Mouse (Mus musculus) embryonic facial prominence, embryonic 11.5 days (tissue): Measurements from ENCODE around the gene Fam198a. TPM values are rescaled to one million over a fixed set of nuclear protein-coding genes. Genes with fewer than 3 reads are reported as not detected.

Experiments
- ATAC-seq: fragments of 200-750 bp; cut with Nextera tagmentation; replicated peaks from 2 replicates; pipeline ENCODE4 v1.8.0; 2017; ENCODE audit warnings: low read depth; ENCODE audit not compliant: insufficient number of reproducible peaks, low FRiP score, low TSS enrichment
- DNase-seq: peaks from one replicate; pipeline ENCODE4 v3.0.0-alpha.2; 2015; ENCODE audit warnings: low spot score
- H3K27ac ChIP-seq: fragments of 300-500 bp; sonication (generic); replicated peaks from 2 replicates; pipeline ENCODE4 v1.5.1; 2014; ENCODE audit warnings: mild to moderate bottlenecking, low read depth, low read length, control low read depth
- H3K27me3 ChIP-seq: fragments of 300-500 bp; sonication (generic); 2 replicates; pipeline ENCODE4 v1.6.1; 2014; ENCODE audit warnings: mild to moderate bottlenecking, low read length, moderate library complexity, mixed read lengths; ENCODE audit not compliant: control insufficient read depth, insufficient read depth
- H3K36me3 ChIP-seq: fragments of 300-500 bp; sonication (generic); replicated peaks from 2 replicates; pipeline ENCODE4 v1.6.1; 2014; ENCODE audit warnings: low read depth, mild to moderate bottlenecking, low read length, moderate library complexity, mixed read lengths; ENCODE audit not compliant: control insufficient read depth, insufficient read depth
- H3K4me1 ChIP-seq: fragments of 300-500 bp; sonication (generic); 2 replicates; pipeline ENCODE4 v1.6.1; 2014; ENCODE audit warnings: low read length, mixed read lengths; ENCODE audit not compliant: control insufficient read depth, insufficient read depth
- H3K4me2 ChIP-seq: fragments of 300-500 bp; sonication (generic); 2 replicates; pipeline ENCODE4 v1.6.1; 2014; ENCODE audit warnings: low read depth, mild to moderate bottlenecking, control low read depth, low read length, moderate library complexity
- H3K4me3 ChIP-seq: fragments of 300-500 bp; sonication (generic); 2 replicates; pipeline ENCODE4 v1.5.1; 2014; ENCODE audit warnings: low read depth, low read length, control low read depth
- H3K9ac ChIP-seq: fragments of 300-500 bp; sonication (generic); replicated peaks from 2 replicates; pipeline ENCODE4 v1.6.1; 2014; ENCODE audit warnings: mild to moderate bottlenecking, control low read depth, low read length
- H3K9me3 ChIP-seq: fragments of 300-500 bp; sonication (generic); replicated peaks from 2 replicates; pipeline ENCODE4 v1.6.1; 2016; ENCODE audit warnings: mild to moderate bottlenecking, low read length, inconsistent platforms, mixed read lengths; ENCODE audit not compliant: control insufficient read depth
- WGBS: fragments of 180-500 bp; shearing (Covaris S2); extraction: QIAGEN DNeasy Blood & Tissue Kit; methylation state at CpG from one replicate; pipeline ENCODE4 v1.1.7; 2014; 5-methylcytosine and 5-hydroxymethylcytosine counted together
- polyA plus RNA-seq: library from polyadenylated mRNA; unstranded; fragments of >200 nt; fragmentation: Nextera tagmentation; extraction: Ambion mirVana; gene quantifications from 2 replicates; pipeline ENCODE4 v1.2.1, GENCODE M21; 2014

The Fam198a gene
- polyA plus RNA-seq, 1 experiment from 2014 or later, result 0.35 TPM

GRCm38 (mm10) chr9:122027914-122028745 lies 77.3 kb downstream of the Fam198a start:
- Histone ChIP-seq H3K36me3 (no peaks in the 10 kb centered on the region), H3K27me3 (no peaks in the 10 kb centered on the region), H3K9ac (no peak overlapping the region), H3K4me3 (no peak overlapping the region), H3K4me2 (no peak overlapping the region), H3K9me3 (no peaks in the 10 kb centered on the region), H3K4me1 (no peaks in the 10 kb centered on the region; the same call in 1 of the 2 replicates), H3K27ac (no peak overlapping the region; the same call in 1 of the 2 replicates)
- 88% methylated on average over 11 of the region's 11 CpGs for WGBS
- DNase-seq (no peak), ATAC-seq (no peak)

- 83% methylated on average over 7 of the region's 7 CpGs for WGBS
- ATAC-seq (no peak), DNase-seq (no peak)
- H3K9me3 ChIP-seq, result no peaks in the 10 kb centered on the region
- no peak overlapping the region for H3K9ac ChIP-seq
- no peaks in the 10 kb centered on the region for H3K36me3 ChIP-seq
- no peak overlapping the region for H3K27ac ChIP-seq
- H3K4me1 ChIP-seq, result no peaks in the 10 kb centered on the region; the same call in 1 of the 2 replicates
- H3K4me2 ChIP-seq, result no peak overlapping the region
- H3K4me3 ChIP-seq, result no peak overlapping the region
- H3K27me3 ChIP-seq, result no peaks in the 10 kb centered on the region
Measured at GRCm38 (mm10) chr9:122029765-122030164, 79.0 kb downstream of the Fam198a start.

Other genes with a start within 250 kb of the Fam198a start
- gene Sec22c, start 245.5 kb upstream of the Fam198a start, polyA plus RNA-seq, result 11.6 and 12.3 TPM in 2 replicates
- gene Ss18l2, start 240.7 kb upstream of the Fam198a start, polyA plus RNA-seq, result 96.0 and 109 TPM in 2 replicates
- 59.7 and 61.2 TPM in 2 replicates for gene Nktr, start 231.8 kb upstream of the Fam198a start, polyA plus RNA-seq
- gene Zfp651, start 191.7 kb upstream of the Fam198a start, polyA plus RNA-seq, result 4.9 and 5.1 TPM in 2 replicates
- 0.81 and 0.85 TPM in 2 replicates for gene Klhl40, start 173.4 kb upstream of the Fam198a start, polyA plus RNA-seq
- gene Hhatl, start 158.5 kb upstream of the Fam198a start, polyA plus RNA-seq, result not detected in 2 replicates
- gene Ccdc13, start 111.5 kb upstream of the Fam198a start, polyA plus RNA-seq, result 0.18 and 1.3 TPM in 2 replicates
- gene Higd1a, start 92.6 kb upstream of the Fam198a start, polyA plus RNA-seq, result 135 and 136 TPM in 2 replicates
- gene Ackr2, start 52.6 kb upstream of the Fam198a start, polyA plus RNA-seq, result 0.10 and 0.31 TPM in 2 replicates
- gene Cyp8b1, start 34.7 kb upstream of the Fam198a start, polyA plus RNA-seq, result not detected in 2 replicates
- 6.9 and 7.5 TPM in 2 replicates for gene Pomgnt2, start 46.1 kb downstream of the Fam198a start, polyA plus RNA-seq
- 23.2 and 26.3 TPM in 2 replicates for gene Snrk, start 166.3 kb downstream of the Fam198a start, polyA plus RNA-seq